Mouse (Mus musculus): ENCODE data around the gene Bves.

DNA sequence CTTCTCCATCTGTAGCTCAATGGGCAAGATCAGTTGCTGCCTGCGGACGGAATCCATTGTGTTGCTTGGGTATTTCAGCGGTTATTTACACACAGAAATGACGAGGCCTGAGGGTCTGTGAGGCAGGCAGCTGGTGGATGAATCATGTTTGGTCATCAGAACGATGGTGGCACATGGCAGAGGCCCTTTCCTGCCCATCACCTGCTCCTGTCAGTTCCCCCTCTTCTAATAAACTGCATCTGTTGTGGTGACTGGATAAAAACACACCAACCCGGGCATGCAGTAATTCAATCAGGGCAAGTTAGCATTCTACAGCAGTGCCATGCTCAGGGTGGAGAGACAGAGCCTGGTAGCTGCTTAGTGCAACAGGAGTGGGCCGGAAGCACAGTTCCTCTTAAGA, 23.9 kb upstream of the Bves start:
- TF ChIP-seq CTCF (conservative IDR thresholded peaks at IDR 0.05; ENCODE audit: insufficient read depth, insufficient read length, low read depth, low read length) (no peak), POLR2A (IDR thresholded peaks at IDR 0.05; ENCODE audit: low read depth, low read length) (no peak)

Measured in kidney, adult 2 months (tissue).